Mouse (Mus musculus): ENCODE results near the gene Aamp. TPM values are rescaled to one million over a fixed set of nuclear protein-coding genes. Genes with fewer than 3 reads are reported as not detected.
A peak's percentile ranks its signal among the peaks of the same experiment; 100 is the strongest.
"Not testable (repeated sequence)": the region's sequence is repeated elsewhere in the genome, so short reads cannot be mapped to it uniquely, and the experiment has no call there.

The Aamp gene
- total RNA-seq (2017) = 111 and 118 TPM in 2 replicates

GRCm38 (mm10) chr1:74284543-74285160 is at the start of gene Aamp, which contains the start of gene Pnkd:
Gene Aamp, minus strand, starts transcription at chr1:74284738.
Gene Pnkd, plus strand, starts transcription at chr1:74284930.
- peak; percentile 89 for ATAC-seq (ENCODE audit: extremely low read depth, insufficient number of reproducible peaks, low FRiP score, poor library complexity, severe bottlenecking)

GRCm38 (mm10) chr1:74332930-74333329 is 48.4 kb upstream of the Aamp start:
- ATAC-seq (ENCODE audit: extremely low read depth, insufficient number of reproducible peaks, low FRiP score, poor library complexity, severe bottlenecking) = no peak

GRCm38 (mm10) chr1:74332241-74332763 is 47.8 kb upstream of the Aamp start:
- peak; percentile 92 for ATAC-seq (ENCODE audit: extremely low read depth, insufficient number of reproducible peaks, low FRiP score, poor library complexity, severe bottlenecking)

GRCm38 (mm10) chr1:74331046-74331681 is 46.6 kb upstream of the Aamp start:
- ATAC-seq (ENCODE audit: extremely low read depth, insufficient number of reproducible peaks, low FRiP score, poor library complexity, severe bottlenecking) = no peak

GRCm38 (mm10) chr1:74329899-74330431 is 45.4 kb upstream of the Aamp start:
- no peak for ATAC-seq (ENCODE audit: extremely low read depth, insufficient number of reproducible peaks, low FRiP score, poor library complexity, severe bottlenecking)

GRCm38 (mm10) chr1:74326916-74327315 is 42.4 kb upstream of the Aamp start:
- not testable (repeated sequence) for ATAC-seq (ENCODE audit: extremely low read depth, insufficient number of reproducible peaks, low FRiP score, poor library complexity, severe bottlenecking)

GRCm38 (mm10) chr1:74321396-74321795 is 36.9 kb upstream of the Aamp start:
- ATAC-seq (ENCODE audit: extremely low read depth, insufficient number of reproducible peaks, low FRiP score, poor library complexity, severe bottlenecking) = no peak

GRCm38 (mm10) chr1:74318711-74319110 is 34.2 kb upstream of the Aamp start:
- ATAC-seq (ENCODE audit: extremely low read depth, insufficient number of reproducible peaks, low FRiP score, poor library complexity, severe bottlenecking) = no peak

- ATAC-seq (ENCODE audit: extremely low read depth, insufficient number of reproducible peaks, low FRiP score, poor library complexity, severe bottlenecking) = no peak
These were observed 31.7 kb upstream of the Aamp start for GRCm38 (mm10) chr1:74316114-74316827.

- ATAC-seq (ENCODE audit: extremely low read depth, insufficient number of reproducible peaks, low FRiP score, poor library complexity, severe bottlenecking) = no peak
These were observed 30.3 kb upstream of the Aamp start for GRCm38 (mm10) chr1:74314796-74315195.

- peak; percentile 94 for ATAC-seq (ENCODE audit: extremely low read depth, insufficient number of reproducible peaks, low FRiP score, poor library complexity, severe bottlenecking)
These were observed 28.6 kb upstream of the Aamp start for GRCm38 (mm10) chr1:74313049-74313692.

GRCm38 (mm10) chr1:74309767-74310166 is 25.2 kb upstream of the Aamp start:
- ATAC-seq (ENCODE audit: extremely low read depth, insufficient number of reproducible peaks, low FRiP score, poor library complexity, severe bottlenecking) = no peak

- ATAC-seq (ENCODE audit: extremely low read depth, insufficient number of reproducible peaks, low FRiP score, poor library complexity, severe bottlenecking) = no peak
These were observed 23.7 kb upstream of the Aamp start for GRCm38 (mm10) chr1:74308001-74308964.

- no peak for ATAC-seq (ENCODE audit: extremely low read depth, insufficient number of reproducible peaks, low FRiP score, poor library complexity, severe bottlenecking)
These were observed 22.6 kb upstream of the Aamp start for GRCm38 (mm10) chr1:74307146-74307545.

- ATAC-seq (ENCODE audit: extremely low read depth, insufficient number of reproducible peaks, low FRiP score, poor library complexity, severe bottlenecking) = no peak
These were observed 21.0 kb upstream of the Aamp start, which contains the start of gene Tmbim1 for GRCm38 (mm10) chr1:74305522-74305921. Gene Tmbim1, minus strand, starts transcription at chr1:74305622.

GRCm38 (mm10) chr1:74304946-74305345 is 20.4 kb upstream of the Aamp start:
- no peak for ATAC-seq (ENCODE audit: extremely low read depth, insufficient number of reproducible peaks, low FRiP score, poor library complexity, severe bottlenecking)

GRCm38 (mm10) chr1:74304339-74304790 is 19.8 kb upstream of the Aamp start:
- no peak for ATAC-seq (ENCODE audit: extremely low read depth, insufficient number of reproducible peaks, low FRiP score, poor library complexity, severe bottlenecking)

All from neutrophil, adult 5-6 weeks (primary cell).